Mouse (Mus musculus) ES-E14 (cell line): ENCODE data around the gene Tmem39b.

Source experiments
- CHD2 ChIP-seq: IDR thresholded peaks from 2 replicates; pipeline ENCODE4 v1.6.1; 2014; ENCODE audit warnings: mild to moderate bottlenecking, low read depth, low read length, inconsistent platforms
- MAFK ChIP-seq: IDR thresholded peaks from 2 replicates; pipeline ENCODE4 v1.6.1; 2014; ENCODE audit warnings: mild to moderate bottlenecking, low read depth, low read length, inconsistent platforms; ENCODE audit not compliant: insufficient read depth
- ZNF384 ChIP-seq: IDR thresholded peaks from 2 replicates; pipeline ENCODE4 v1.6.1; 2012; ENCODE audit warnings: low read depth, low read length, inconsistent platforms

- TF ChIP-seq ZNF384: no peak
- no peak for TF ChIP-seq CHD2
- no peak for TF ChIP-seq MAFK
Observed at GRCm38 (mm10) chr4:129630944-129631343, 65.7 kb downstream of the Tmem39b start.
